Mouse (Mus musculus) brain, adult 10 weeks (tissue): ENCODE data around the gene Olfr457. TPM values are rescaled to one million over a fixed set of nuclear protein-coding genes. Genes with fewer than 3 reads are reported as not detected.

Experiments
- polyA plus RNA-seq: library from polyadenylated mRNA; stranded (reverse); fragments of 350-450 nt; fragmentation: Illumina TruSeq; extraction: RNeasy Lipid Tissue Mini Kit (QIAGEN cat#74804); gene quantifications from one replicate; pipeline ENCODE4 v1.2.3, GENCODE M21; 2015; ENCODE audit warnings: low read depth, low replicate concordance

Olfr457 gene
- polyA plus RNA-seq: not detected

DNA sequence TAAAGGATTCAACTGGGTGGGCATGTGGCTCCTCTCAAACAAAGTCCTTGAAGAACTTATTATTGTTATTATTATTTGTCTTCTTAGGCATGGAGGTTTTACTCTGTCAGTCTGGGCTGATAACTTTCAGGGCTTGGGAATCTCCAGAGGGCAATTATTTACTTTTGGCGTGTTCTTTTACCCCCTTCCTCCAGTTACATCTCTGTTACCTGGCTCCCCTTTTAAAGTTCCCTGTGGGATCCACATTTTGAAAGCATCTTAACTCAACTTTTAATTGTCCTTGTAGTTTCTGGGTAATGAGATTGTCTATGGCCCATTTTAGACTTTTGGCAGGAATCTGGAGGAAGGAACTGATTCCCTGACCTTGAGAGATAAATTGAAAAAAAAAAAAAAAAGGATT, at the start of gene Olfr457:
TSS of gene Olfr457 (minus strand) at position 101 of the 400 bp plus-strand sequence.

DNA sequence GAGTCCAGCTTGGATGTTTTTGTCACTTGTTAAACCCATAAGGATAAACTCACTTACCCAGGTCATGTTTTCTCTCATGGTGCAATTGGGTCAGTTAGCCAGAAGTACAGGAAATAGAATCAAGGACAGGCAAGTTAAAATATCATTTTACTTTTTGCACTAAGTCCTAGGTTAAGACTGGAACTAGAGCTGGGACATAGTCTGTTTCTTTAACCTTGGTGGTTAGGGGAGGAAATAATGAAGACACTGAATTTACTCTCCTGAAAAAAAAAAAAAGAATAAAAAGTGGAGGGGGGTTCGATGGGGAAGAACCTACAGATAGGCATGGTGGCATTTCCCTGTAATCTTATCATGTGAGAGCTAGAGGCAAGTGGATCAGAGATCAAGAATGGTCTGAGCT, 11.0 kb upstream of the Olfr457 start, which contains the start of gene Olfr456:
TSS of gene Olfr456 (minus strand) at position 101 of the 400 bp plus-strand sequence.

DNA sequence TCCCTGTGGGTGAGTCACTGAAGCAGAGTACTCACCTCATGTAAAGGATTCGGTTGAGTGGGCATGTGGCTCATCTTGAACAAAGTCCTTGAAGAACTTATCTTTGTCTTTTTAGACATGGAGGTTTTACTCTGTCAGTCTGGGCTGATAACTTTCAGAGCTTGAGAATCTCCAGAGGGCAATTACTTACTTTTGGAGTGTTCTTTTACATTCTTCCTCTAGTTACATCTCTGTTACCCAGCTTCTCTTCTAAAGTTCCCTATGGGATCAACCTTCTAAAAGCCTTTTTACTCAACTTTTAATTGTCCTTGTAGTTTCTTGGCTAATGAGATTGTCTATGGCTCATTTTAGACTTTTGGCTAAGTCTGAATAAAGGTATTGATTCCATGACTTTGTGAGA, 11.0 kb downstream of the Olfr457 start, which contains the start of gene Olfr458:
TSS of gene Olfr458 (minus strand) at position 101 of the 400 bp plus-strand sequence.

DNA sequence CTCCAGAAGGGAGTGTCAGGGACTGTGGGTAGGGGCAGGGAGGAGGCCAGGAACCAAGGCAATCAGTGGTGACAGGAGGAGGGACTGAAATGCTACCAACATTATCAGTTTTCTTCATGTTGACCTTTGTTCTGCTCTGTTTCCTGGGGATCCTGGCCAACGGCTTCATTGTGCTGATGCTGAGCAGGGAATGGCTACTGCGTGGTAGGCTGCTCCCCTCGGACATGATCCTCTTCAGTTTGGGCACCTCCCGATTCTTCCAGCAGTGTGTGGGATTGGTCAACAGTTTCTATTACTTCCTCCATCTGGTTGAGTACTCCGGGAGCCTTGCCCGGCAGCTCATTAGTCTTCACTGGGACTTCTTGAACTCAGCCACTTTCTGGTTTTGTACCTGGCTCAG, 41.7 kb downstream of the Olfr457 start, which contains the start of gene Tas2r126:
TSS of gene Tas2r126 (plus strand) at position 90 of the 400 bp plus-strand sequence.

Other genes starting within 250 kb of the Olfr457 start
- 32.6 TPM for gene Gstk1, start 230.4 kb downstream of the Olfr457 start, polyA plus RNA-seq
- gene Tmem139, start 214.4 kb downstream of the Olfr457 start, polyA plus RNA-seq: not detected
- gene Casp2, start 211.3 kb downstream of the Olfr457 start, polyA plus RNA-seq: 9.6 TPM
- gene Clcn1, start 189.7 kb downstream of the Olfr457 start, polyA plus RNA-seq: 2.0 TPM
- gene Fam131b, start 151.7 kb downstream of the Olfr457 start, polyA plus RNA-seq: 94.7 TPM
- 38.7 TPM for gene Zyx, start 126.7 kb downstream of the Olfr457 start, polyA plus RNA-seq
- 0.30 TPM for gene Epha1, start 103.1 kb downstream of the Olfr457 start, polyA plus RNA-seq
- gene Tas2r143, start 76.1 kb downstream of the Olfr457 start, polyA plus RNA-seq: not detected
- not detected for gene Tas2r135, start 70.9 kb downstream of the Olfr457 start, polyA plus RNA-seq
- gene Tas2r126, start 41.8 kb downstream of the Olfr457 start, polyA plus RNA-seq: not detected
- gene Olfr458, start 11.1 kb downstream of the Olfr457 start, polyA plus RNA-seq: not detected
- gene Olfr456, start 10.9 kb upstream of the Olfr457 start, polyA plus RNA-seq: not detected
- not detected for gene Olfr455, start 71.3 kb upstream of the Olfr457 start, polyA plus RNA-seq
- not detected for gene Tcaf3, start 121.4 kb upstream of the Olfr457 start, polyA plus RNA-seq
- 0.55 TPM for gene Tcaf2, start 168.9 kb upstream of the Olfr457 start, polyA plus RNA-seq
- 151 TPM for gene Tcaf1, start 233.8 kb upstream of the Olfr457 start, polyA plus RNA-seq